Mouse (Mus musculus): Measurements from ENCODE around the gene Gm18596.
"Not testable (repeated sequence)": the region's sequence is repeated elsewhere in the genome, so short reads cannot be mapped to it uniquely, and the experiment has no call there.

Gene Gm18596

DNA sequence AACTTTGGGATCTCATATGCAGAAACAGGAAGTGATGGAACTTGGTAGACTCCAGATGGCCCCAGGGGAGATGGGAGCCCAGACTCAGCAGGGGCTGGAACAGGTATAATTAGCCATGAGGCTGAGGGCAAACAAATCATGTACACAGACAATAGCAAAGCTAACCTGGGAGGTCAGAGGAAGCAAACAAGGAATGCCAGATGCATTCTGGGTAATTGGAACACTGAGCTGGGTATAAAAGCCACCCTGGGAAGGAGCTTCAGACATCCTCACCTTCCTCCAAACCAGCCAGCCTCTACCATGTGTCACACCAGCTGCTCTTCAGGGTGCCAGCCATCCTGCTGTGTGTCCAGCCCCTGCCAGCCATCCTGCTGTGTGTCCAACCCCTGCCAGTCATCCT, 31.3 kb downstream of the Gm18596 start, which contains the start of gene Gm10024:
Gene Gm10024 (plus strand): TSS at position 301 of the 400 bp plus-strand sequence.
- not testable (repeated sequence) for DNase-seq (ENCODE audit: inconsistent ontology term)

DNA sequence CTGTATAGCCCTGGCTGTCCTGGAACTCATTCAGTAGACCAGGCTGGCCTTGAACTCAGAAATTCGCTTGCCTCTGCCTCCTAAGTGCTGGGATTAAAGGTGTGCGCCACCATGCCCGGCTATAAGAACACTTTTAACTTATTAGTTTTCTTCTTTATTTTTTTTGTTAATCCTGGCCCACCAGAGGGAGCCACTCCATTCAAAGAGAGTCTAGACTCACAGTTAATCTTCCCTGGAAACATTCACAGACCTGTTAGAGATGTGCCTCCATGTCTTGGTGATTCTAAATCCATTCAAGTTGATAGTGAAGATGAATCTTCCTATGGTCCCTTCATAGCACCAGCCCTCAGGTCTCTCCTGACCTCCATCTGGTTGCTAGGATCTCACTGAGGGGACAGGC, 32.6 kb downstream of the Gm18596 start:
- DNase-seq (ENCODE audit: inconsistent ontology term): no peak

DNA sequence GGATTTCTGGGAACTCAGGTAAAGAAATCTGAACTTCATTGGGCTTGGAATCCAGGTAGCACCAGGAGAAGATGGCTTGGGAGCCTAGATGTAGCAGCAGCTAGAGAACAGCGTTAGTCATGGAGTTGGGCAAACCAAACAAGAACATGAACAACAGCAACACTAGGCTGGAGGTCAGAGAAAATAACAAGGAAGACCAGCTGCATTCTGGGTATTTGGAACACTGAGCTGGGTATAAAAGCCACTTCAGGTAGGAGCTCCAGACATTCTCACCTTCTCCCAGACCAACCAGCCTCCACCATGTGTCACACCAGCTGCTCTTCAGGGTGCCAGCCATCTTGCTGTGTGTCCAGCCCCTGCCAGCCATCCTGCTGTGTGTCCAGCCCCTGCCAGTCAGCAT, 36.1 kb downstream of the Gm18596 start, which contains the start of gene Gm10272:
Gene Gm10272 (plus strand): TSS at position 301 of the 400 bp plus-strand sequence.
- DNase-seq (ENCODE audit: inconsistent ontology term): no peak

DNA sequence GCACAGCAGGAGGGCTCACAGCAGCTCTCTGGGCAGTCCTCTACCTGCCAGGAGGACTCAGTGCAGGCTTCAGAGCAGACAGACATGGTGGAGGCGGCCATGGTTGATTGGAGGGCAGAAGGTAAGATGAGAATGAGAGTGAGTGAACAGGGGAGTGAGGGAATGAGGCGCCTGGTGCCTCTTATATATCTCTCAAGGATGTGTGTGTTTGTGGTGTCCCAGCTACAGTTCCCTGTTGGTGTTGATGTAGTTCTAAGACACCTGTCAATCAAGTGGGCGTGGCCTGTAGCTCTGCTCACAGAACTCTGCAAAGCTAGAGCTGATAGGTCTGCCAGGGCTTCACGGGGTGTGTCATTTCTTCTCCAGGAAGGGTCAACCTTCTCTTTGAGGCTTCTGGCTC, 45.3 kb downstream of the Gm18596 start, which contains the start of gene Gm9508:
Gene Gm9508 (minus strand): TSS at position 101 of the 400 bp plus-strand sequence.
- no peak for DNase-seq (ENCODE audit: inconsistent ontology term)

Data from Muller cell, postnatal 12 days (primary cell).